Comparison of ENCODE assay signal across 29 mouse cellular contexts in the genomic region with DNA sequence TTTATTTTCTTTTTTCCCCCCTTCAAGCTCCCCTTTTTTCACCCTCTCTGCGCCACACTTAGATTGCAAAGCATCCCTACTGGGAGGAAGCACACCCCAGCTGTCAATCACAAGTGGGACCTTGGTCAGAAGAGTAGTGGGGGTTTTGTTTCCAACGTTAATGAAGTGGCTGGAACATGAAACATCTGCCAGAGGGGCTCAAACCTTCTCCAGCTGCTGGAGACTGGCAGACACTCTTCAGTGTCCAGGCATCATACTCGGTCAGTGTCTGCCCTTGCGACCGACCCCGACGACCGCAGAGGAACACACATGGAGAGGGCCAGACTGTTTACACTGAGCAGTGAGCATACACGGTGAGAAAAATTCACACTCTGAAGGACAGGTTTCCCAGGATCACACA. TPM values are rescaled to one million over a fixed set of nuclear protein-coding genes. Genes with fewer than 3 reads are reported as not detected.
DNase-seq lines count a peak whose midpoint lies in the region; ATAC-seq and TF ChIP-seq lines count a peak whose summit lies in the region.
"Had no signal": no experiment of that assay in that cellular context is flagged by ENCODE, and none has a peak within 500 bp of the region (broad histone marks: within the 10 kb centered on the region; RNA-seq: fewer than 3 reads in every experiment).

No protein-coding gene starts in this region.

- peak; percentile 46 for DNase-seq in heart, adult 11 months
- DNase-seq in heart, postnatal 25 days (ENCODE audit: low spot score) = no peak
- no peak for DNase-seq in lung, postnatal 25 days (ENCODE audit: low spot score)
- peak; percentile 17 for DNase-seq in neural tube, embryonic 11.5 days (ENCODE audit: low spot score)
- no peak for DNase-seq in neural tube, embryonic 10.5 days (ENCODE audit: extremely low spot score, low spot score)
- DNase-seq: adrenal gland, adult 2 months; adrenal gland, postnatal 14 days; cerebellum, adult 11 months; cerebellum, adult 2 months; cerebellum, adult 9-11 months; cerebellum, postnatal 25 days; gastrocnemius, adult 2 months; heart, adult 18-20 months; heart, postnatal 10 days; heart, postnatal 4 days had no signal

- peaks cover 15% of the 10 kb centered on the region for H3K4me1 ChIP-seq in lung, embryonic 16.5 days (replicated peaks; ENCODE audit: control insufficient read depth, insufficient read depth, low read length)
- no peaks in the 10 kb centered on the region; the same call in none of the 2 replicates for H3K4me1 ChIP-seq in neural tube, embryonic 11.5 days (ENCODE audit: control insufficient read depth, insufficient read depth, low read length)
- peaks cover 7% of the 10 kb centered on the region; the same call in 1 of the 2 replicates for H3K4me1 ChIP-seq in small intestine, adult 2 months (ENCODE audit: control insufficient read depth, insufficient read depth, insufficient read length, low read length)

- H3K27me3 ChIP-seq in lung, embryonic 16.5 days (ENCODE audit: control insufficient read depth, insufficient read depth, low read depth, low read length) = peaks cover 70% of the 10 kb centered on the region
- H3K27me3 ChIP-seq in neural tube, embryonic 11.5 days (ENCODE audit: control insufficient read depth, insufficient read depth, low read length) = peaks cover 74% of the 10 kb centered on the region
- H3K27me3 ChIP-seq in small intestine, adult 2 months (ENCODE audit: control insufficient read depth, insufficient read depth, low read length) = peaks cover 15% of the 10 kb centered on the region

- H3K4me2 ChIP-seq in lung, embryonic 16.5 days (ENCODE audit: low read depth, low read length) = no peak overlapping the region
- H3K4me2 ChIP-seq in neural tube, embryonic 11.5 days (ENCODE audit: low read depth) = no peak overlapping the region
- H3K4me2 ChIP-seq: forebrain, embryonic 13.5 days; heart, embryonic 12.5 days; heart, embryonic 15.5 days; hindbrain, embryonic 12.5 days had no signal

- TF ChIP-seq POLR2A in small intestine, adult 2 months (IDR thresholded peaks at IDR 0.05; ENCODE audit: low read depth, low read length) = no peak

- no peaks in the 10 kb centered on the region for H3K36me3 ChIP-seq in lung, embryonic 16.5 days (ENCODE audit: control insufficient read depth, insufficient read depth, low read length)
- H3K36me3 ChIP-seq in neural tube, embryonic 11.5 days (ENCODE audit: control insufficient read depth, insufficient read depth, low read length) = no peaks in the 10 kb centered on the region
- H3K36me3 ChIP-seq in small intestine, adult 2 months (ENCODE audit: control insufficient read depth, insufficient read depth, low read length) = no peaks in the 10 kb centered on the region
- H3K36me3 ChIP-seq: forebrain, embryonic 10.5 days; heart, embryonic 12.5 days; heart, embryonic 15.5 days; hindbrain, embryonic 12.5 days had no signal

- ATAC-seq in lung, embryonic 16.5 days (ENCODE audit: low read depth) = 0 out of 2 replicates have a peak, but pooled peaks have one; percentile 32
- ATAC-seq in neural tube, embryonic 11.5 days (ENCODE audit: insufficient read depth, low FRiP score, low TSS enrichment) = no peak
- ATAC-seq in frontal cortex, adult (ENCODE audit: low TSS enrichment) = no peak
- ATAC-seq: CD4-positive, CD25-positive, alpha-beta regulatory T cell, adult 4 months; forebrain, embryonic 13.5 days; forebrain, embryonic 16.5 days; hindbrain, embryonic 16.5 days had no signal

- H3K9me3 ChIP-seq in lung, embryonic 16.5 days (ENCODE audit: control insufficient read depth, low read length) = no peaks in the 10 kb centered on the region
- H3K9me3 ChIP-seq in neural tube, embryonic 11.5 days (ENCODE audit: control insufficient read depth, low read length) = no peaks in the 10 kb centered on the region
- H3K9me3 ChIP-seq: forebrain, embryonic 10.5 days; forebrain, embryonic 13.5 days; heart, embryonic 12.5 days; heart, embryonic 15.5 days; hindbrain, embryonic 12.5 days had no signal

- H3K9ac ChIP-seq in lung, embryonic 16.5 days (ENCODE audit: low read length) = no peak overlapping the region
- no peak overlapping the region for H3K9ac ChIP-seq in neural tube, embryonic 11.5 days (ENCODE audit: low read length)
- H3K9ac ChIP-seq: forebrain, embryonic 13.5 days; heart, embryonic 12.5 days; heart, embryonic 15.5 days; hindbrain, embryonic 12.5 days had no signal

- TF ChIP-seq CTCF in small intestine, adult 2 months (IDR thresholded peaks at IDR 0.05; ENCODE audit: extremely low read depth, insufficient read length, insufficient replicate concordance, low read depth, low read length) = no peak

- intact Hi-C loops in heart, postnatal 25 days (cut with DNase I) = no loop called here

- H3K4me3 ChIP-seq in lung, embryonic 16.5 days (ENCODE audit: low read length) = no peak overlapping the region
- H3K4me3 ChIP-seq in neural tube, embryonic 11.5 days (ENCODE audit: low read depth, low read length) = no peak overlapping the region
- H3K4me3 ChIP-seq in small intestine, adult 2 months (ENCODE audit: low read depth, low read length) = 0 out of 2 replicates have a peak overlapping the region, but pooled peaks have one; percentile 0
- H3K4me3 ChIP-seq: forebrain, embryonic 10.5 days; forebrain, embryonic 13.5 days; gastrocnemius, adult 2 months; heart, embryonic 12.5 days; heart, embryonic 15.5 days; hindbrain, embryonic 12.5 days had no signal

- H3K27ac ChIP-seq in lung, embryonic 16.5 days (ENCODE audit: low read length) = no peak overlapping the region
- no peak overlapping the region for H3K27ac ChIP-seq in neural tube, embryonic 11.5 days (ENCODE audit: low read depth, low read length)
- no peak overlapping the region for H3K27ac ChIP-seq in small intestine, adult 2 months (ENCODE audit: insufficient read depth, low read depth, low read length)
- H3K27ac ChIP-seq: forebrain, embryonic 10.5 days; forebrain, embryonic 13.5 days; gastrocnemius, adult 2 months; heart, embryonic 15.5 days; hindbrain, embryonic 12.5 days had no signal

- 5% methylated on average over 9 of the region's 9 CpGs for WGBS in lung, embryonic 16.5 days
- WGBS in neural tube, embryonic 11.5 days = 4% methylated on average over 9 of the region's 9 CpGs
- WGBS in small intestine, adult 2 months = 41% methylated on average over 9 of the region's 9 CpGs

RNA-seq across cellular contexts. Expression of gene Barx2, which starts 3.2 kb away (rescaled TPM):
- total RNA-seq in heart, postnatal 25 days (2021) = under 1 TPM; 0.14 to 0.16 TPM
- polyA plus RNA-seq in lung, embryonic 16.5 days (2015; fragmentation: Nextera tagmentation; extraction: Ambion mirVana) = not detected in 2 replicates
- 0.31 and 0.39 TPM in 2 replicates for polyA plus RNA-seq in neural tube, embryonic 11.5 days (2014; fragmentation: Nextera tagmentation; extraction: Ambion mirVana)
- 63.8 and 65.1 TPM in 2 replicates for polyA plus RNA-seq in small intestine, adult 2 months (2012; rRNA removed)
- total RNA-seq: adrenal gland, adult 2 months; adrenal gland, postnatal 14 days; common myeloid progenitor, adult 5-6 weeks; heart, postnatal 10 days; MEL had no signal
- polyA plus RNA-seq: C2C12; CD4-positive, CD25-positive, alpha-beta regulatory T cell, adult 4 months; forebrain, embryonic 10.5 days; forebrain, embryonic 13.5 days; forebrain, embryonic 16.5 days; heart, embryonic 12.5 days; heart, embryonic 15.5 days had no signal

Comparison
In these comparisons a context has a peak if more than half of its experiments do, and no peak if none do; other contexts are left out.
1. DNase-seq: peak in heart, adult 11 months (single experiment) and neural tube, embryonic 11.5 days (single experiment); none in heart, postnatal 25 days (single experiment), lung, postnatal 25 days (single experiment) and neural tube, embryonic 10.5 days (single experiment).
2. RNA of gene Barx2, which starts 3.2 kb away (polyA plus RNA-seq): 63.8 to 65.1 TPM in small intestine, adult 2 months; 0.31 to 0.39 TPM in neural tube, embryonic 11.5 days and not detected in lung, embryonic 16.5 days; every median in the first group is over 10 times any median in the second.